Mouse (Mus musculus) MEL (cell line): ENCODE measurements around the gene Cfl2.
"Not testable (repeated sequence)": the region's sequence is repeated elsewhere in the genome, so short reads cannot be mapped to it uniquely, and the experiment has no call there.

ENCODE experiments used
- BHLHE40 ChIP-seq: IDR thresholded peaks from 2 replicates; pipeline ENCODE4 v1.6.1; 2012; ENCODE audit warnings: low read depth, mild to moderate bottlenecking, inconsistent platforms, low read length, improper control_type of control experiment, borderline replicate concordance
- CTCF ChIP-seq, 3 experiments: IDR thresholded peaks in 2 of 3; conservative IDR thresholded peaks in 1 of 3; 2 replicates each; pipeline ENCODE4 v1.5.1; 2011 to 2012; ENCODE audit warnings: low read length in 3 of 3, low read depth in 2 of 3, mild to moderate bottlenecking in 2 of 3, improper control_type of control experiment in 1 of 3, inconsistent platforms in 1 of 3, mixed read lengths in 1 of 3, moderate library complexity in 1 of 3; ENCODE audit not compliant: control insufficient read depth in 1 of 3, insufficient read depth in 1 of 3, poor library complexity in 1 of 3, severe bottlenecking in 1 of 3
- E2F4 ChIP-seq: IDR thresholded peaks from 2 replicates; pipeline ENCODE4 v1.6.1; 2011; ENCODE audit warnings: low read depth, low read length, improper control_type of control experiment, borderline replicate concordance
- GATA1 ChIP-seq: IDR thresholded peaks from 2 replicates; pipeline ENCODE4 v1.6.1; 2011; ENCODE audit warnings: low read depth, low read length, improper control_type of control experiment
- MAX ChIP-seq: IDR thresholded peaks from 2 replicates; pipeline ENCODE4 v1.6.1; 2011; ENCODE audit warnings: low read length, improper control_type of control experiment
- MXI1 ChIP-seq: IDR thresholded peaks from 2 replicates; pipeline ENCODE4 v1.6.1; 2011; ENCODE audit warnings: mild to moderate bottlenecking, low read depth, low read length, improper control_type of control experiment
- NELFE ChIP-seq: IDR thresholded peaks from 2 replicates; pipeline ENCODE4 v1.6.1; 2011; ENCODE audit warnings: low read depth, low read length, improper control_type of control experiment
- NRF1 ChIP-seq: IDR thresholded peaks from 2 replicates; pipeline ENCODE4 v1.6.1; 2014; ENCODE audit warnings: low read depth, mild to moderate bottlenecking, inconsistent platforms, low read length, improper control_type of control experiment, moderate library complexity; ENCODE audit not compliant: poor library complexity, insufficient read depth, severe bottlenecking
- POLR2A ChIP-seq, 2 experiments: IDR thresholded peaks; 2 replicates each; pipeline ENCODE4 v1.6.1; 2011 to 2012; ENCODE audit warnings: low read length in 2 of 2, mild to moderate bottlenecking in 2 of 2, control low read depth in 1 of 2, improper control_type of control experiment in 1 of 2, low read depth in 1 of 2, moderate library complexity in 1 of 2; ENCODE audit not compliant: control insufficient read depth in 1 of 2, insufficient read depth in 1 of 2, poor library complexity in 1 of 2
- TCF12 ChIP-seq: IDR thresholded peaks from 2 replicates; pipeline ENCODE4 v1.6.1; 2014; ENCODE audit warnings: low read depth, mild to moderate bottlenecking, inconsistent platforms, low read length, improper control_type of control experiment, moderate library complexity
- UBTF ChIP-seq: IDR thresholded peaks from 2 replicates; pipeline ENCODE4 v1.6.1; 2012; ENCODE audit warnings: low read depth, mild to moderate bottlenecking, inconsistent platforms, low read length, improper control_type of control experiment, moderate library complexity, borderline replicate concordance; ENCODE audit not compliant: insufficient read depth
- USF1 ChIP-seq: IDR thresholded peaks from 2 replicates; pipeline ENCODE4 v1.6.1; 2014; ENCODE audit warnings: low read depth, mild to moderate bottlenecking, inconsistent platforms, low read length, improper control_type of control experiment, moderate library complexity
- ZNF384 ChIP-seq: IDR thresholded peaks from 2 replicates; pipeline ENCODE4 v1.6.1; 2012; ENCODE audit warnings: low read depth, mild to moderate bottlenecking, inconsistent platforms, low read length, improper control_type of control experiment

DNA sequence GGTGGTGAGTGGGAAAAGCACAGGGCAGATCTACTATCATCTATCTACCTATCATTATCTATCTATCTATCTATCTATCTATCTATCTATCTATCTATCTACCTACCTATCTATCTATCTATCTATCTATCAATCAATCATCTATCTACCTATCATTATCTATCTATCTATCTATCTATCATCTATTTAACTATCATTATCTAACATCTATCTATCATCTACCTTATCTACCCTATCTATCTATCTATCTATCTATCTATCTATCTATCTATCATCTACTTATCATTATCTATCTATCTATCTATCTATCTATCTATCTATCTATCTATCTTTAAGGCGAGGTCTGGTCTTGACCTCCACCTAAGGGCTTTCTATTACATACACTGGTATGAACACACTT lies 30.8 kb downstream of the Cfl2 start:
- not testable (repeated sequence) for TF ChIP-seq TCF12; BHLHE40; CTCF (IDR thresholded peaks at IDR 0.05 in 2 of 3, conservative IDR thresholded peaks at IDR 0.05 in 1 of 3; ENCODE audit: control insufficient read depth in 1 of 3, insufficient read depth in 1 of 3, low read depth in 2 of 3, low read length in 3 of 3, poor library complexity in 1 of 3, severe bottlenecking in 1 of 3); NRF1; MXI1; POLR2A (IDR thresholded peaks at IDR 0.05; ENCODE audit: control insufficient read depth in 1 of 2, insufficient read depth in 1 of 2, low read depth in 1 of 2, low read length in 2 of 2, poor library complexity in 1 of 2); USF1; NELFE; UBTF; MAX; E2F4; ZNF384
- peak; percentile 78 for TF ChIP-seq GATA1
